Mouse (Mus musculus) regulatory T cell (primary cell): ENCODE measurements around the gene Ccdc188.

Experiments
- in situ Hi-C: fragments of 300-600 bp; cut with MboI, MseI; formaldehyde crosslinking; loops from one replicate; pipeline ENCODE4 v1.15.1; 2025; ENCODE audit warnings: high pct_unique_total_duplicates

Ccdc188 gene

DNA sequence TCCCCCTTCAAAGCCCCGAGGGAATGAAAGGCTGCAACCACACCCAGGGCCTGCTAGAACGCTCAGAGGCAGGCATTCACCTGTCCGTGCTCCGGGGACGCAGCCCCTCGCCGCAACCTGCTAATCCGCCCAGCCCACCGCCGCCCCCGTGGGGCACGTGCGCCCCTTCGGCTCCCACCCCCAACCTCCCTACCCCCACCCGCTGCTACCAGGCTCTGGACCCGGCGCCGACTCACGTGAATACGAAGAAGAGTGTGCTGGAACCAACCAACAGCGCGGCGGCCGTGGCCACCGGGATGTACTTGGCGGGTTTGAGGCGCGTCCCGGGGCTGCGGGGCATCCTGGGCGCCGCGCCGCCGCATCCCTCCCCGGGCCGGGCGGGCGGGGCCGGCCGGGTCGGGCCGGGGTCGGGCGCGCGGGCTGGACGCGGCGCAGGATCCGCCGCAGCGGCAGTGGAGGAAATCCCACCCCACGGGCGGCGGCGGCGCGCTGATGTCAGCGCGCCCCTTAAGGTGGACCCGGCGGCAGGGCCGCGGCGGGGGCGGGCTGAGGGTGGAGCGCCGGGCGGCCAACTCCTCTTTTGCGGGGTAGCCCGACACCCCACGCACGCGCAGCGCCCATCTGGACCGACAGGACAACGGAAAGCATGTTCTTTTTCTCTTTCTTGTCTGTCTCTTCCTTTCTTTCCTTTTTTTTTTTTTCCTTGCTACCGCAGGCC, 17.2 kb downstream of the Ccdc188 start, which contains the start of gene Zdhhc8:
Zdhhc8 (minus strand) TSS at position 466 of the 718 bp plus-strand sequence.
- in situ Hi-C loops: no loop called here

DNA sequence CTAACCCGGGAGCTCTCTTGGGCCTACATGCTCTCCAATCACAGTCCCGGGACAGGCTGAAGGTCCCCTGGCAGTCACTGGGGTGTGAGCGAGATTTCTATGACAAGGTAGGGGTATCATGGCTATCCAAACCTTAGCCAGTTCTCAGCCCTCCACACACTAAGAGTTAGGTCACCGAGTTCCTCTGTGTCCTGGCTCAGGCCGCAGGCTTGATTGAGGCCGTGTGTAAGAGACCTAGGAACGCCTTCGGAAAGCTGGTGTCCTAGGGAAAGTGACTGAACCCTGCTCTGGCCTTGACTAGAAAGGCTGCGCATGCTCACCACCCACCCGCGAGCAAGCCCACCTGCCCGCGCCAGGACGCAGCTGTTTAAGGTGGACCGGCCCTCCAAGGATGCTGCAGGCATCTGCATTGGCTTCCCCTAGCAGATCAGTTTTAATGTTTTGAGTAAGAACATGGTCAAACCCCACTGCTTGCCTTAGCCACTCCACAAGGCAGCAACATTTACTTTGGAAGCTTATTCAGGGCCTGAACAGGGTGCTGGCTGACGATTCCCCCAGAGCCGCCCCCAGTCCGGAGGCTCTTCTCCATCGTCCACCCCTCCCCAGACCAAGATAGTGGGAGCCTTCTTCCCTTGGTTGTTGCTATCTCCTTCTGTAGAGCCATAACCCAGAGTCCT, 17.8 kb downstream of the Ccdc188 start:
- in situ Hi-C loops: no loop called here

DNA sequence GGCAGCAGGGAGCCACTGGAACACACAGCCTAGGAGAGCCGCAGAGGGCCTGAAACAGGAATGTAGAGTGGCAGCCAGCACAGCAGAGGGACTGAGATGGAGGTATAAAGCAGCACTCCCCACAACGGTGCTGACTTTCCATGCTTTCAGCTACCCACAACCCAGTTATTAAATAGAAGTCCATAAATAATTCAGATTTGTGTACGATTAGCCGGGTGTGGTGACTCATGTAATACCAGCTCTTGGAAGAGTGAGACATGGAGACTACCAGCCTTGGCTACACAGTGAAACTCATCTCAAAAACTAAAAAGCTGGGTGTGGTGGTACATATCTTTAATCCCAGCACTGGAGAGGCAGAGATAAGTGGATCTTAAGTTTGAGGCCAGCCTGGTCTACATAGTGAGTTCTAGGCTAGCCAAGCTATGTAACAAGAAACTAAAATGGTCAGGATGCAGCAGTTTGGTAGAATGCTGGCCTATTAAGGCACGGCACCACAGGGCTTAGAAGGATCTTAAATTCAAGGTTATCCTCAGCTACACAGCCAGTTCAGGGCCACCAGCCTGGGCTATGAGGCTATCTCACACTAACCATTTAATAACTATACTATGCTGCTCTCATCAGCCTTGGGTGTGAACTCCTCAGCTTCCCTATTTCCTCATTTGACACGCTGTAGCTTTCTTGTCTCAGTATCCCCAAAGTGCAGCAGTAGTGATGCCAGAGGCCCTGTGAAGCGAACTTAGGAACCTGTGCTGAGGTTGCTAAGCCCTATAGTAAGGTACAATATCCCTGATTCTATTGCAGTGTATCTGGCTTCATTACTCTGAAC, 19.2 kb downstream of the Ccdc188 start:
- in situ Hi-C loops: no loop called here

DNA sequence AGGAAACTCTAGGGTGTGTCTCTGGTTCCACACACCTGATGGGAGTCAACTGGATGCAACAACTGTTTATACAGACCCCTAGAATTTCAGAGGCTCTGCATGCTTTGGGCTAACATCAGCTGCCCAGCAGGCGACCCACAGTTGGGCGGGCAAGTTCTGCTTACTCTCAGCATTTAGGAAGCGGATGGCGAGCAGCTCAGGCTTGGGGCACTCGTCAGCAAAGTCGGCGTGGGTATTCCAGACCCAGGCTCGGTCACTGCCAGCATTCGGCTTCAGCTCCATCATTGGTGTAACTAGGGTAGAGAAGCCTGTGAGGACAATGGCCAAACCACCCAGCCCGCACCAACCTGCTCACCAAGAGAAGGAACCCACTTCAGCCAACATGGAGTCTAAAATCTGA, 23.9 kb downstream of the Ccdc188 start:
- in situ Hi-C loops: loop anchor here (5.0 to 10.0 kb wide), 3 partner anchors 41 to 1099 kb away; partner anchors contain the start of genes Pi4ka, Snap29 and Ydjc

DNA sequence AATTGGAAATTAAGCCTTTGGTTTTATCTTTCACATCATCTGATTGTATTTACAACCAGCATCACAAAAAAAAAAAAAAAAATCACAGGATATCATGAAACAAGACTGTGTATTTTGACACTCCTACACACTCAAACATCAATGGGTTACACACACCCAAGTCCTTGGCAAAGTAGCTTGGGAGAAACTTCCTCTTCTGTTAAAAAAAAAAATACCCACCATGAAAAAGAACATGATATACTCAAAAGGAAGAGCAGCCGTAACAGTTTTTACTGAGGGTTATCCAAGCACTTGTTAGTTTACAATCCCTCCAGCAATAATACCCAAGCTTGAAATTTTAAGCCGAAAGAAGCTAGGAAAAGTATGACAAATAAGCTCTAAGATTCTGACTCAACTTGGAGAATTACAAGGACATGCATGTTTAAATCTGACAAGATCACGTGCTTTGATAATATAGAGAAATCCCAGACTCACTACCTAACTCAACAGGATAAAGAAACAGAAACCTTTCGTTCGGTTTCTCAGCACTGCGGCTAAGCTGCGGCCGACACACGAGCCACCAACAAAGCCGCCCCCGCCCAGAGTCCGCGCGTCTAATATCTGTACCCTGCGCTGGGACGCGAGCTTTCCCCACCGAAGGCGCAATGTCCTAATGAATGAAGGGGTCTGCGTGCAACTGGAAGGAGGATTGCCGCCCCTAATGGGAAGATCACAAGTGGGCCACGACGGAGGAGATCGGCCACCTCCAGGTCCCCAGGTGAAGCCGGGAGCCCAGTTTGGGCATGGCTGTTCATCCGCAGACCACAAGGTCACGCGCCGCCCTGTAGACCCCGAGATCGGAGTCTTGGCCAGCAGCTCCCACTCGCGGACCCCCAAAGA, 30.1 kb downstream of the Ccdc188 start:
- in situ Hi-C loops: loop anchor here (10.0 kb wide), 1 partner anchor 843 kb away; the partner anchor contains the start of genes Pi4ka and Snap29

DNA sequence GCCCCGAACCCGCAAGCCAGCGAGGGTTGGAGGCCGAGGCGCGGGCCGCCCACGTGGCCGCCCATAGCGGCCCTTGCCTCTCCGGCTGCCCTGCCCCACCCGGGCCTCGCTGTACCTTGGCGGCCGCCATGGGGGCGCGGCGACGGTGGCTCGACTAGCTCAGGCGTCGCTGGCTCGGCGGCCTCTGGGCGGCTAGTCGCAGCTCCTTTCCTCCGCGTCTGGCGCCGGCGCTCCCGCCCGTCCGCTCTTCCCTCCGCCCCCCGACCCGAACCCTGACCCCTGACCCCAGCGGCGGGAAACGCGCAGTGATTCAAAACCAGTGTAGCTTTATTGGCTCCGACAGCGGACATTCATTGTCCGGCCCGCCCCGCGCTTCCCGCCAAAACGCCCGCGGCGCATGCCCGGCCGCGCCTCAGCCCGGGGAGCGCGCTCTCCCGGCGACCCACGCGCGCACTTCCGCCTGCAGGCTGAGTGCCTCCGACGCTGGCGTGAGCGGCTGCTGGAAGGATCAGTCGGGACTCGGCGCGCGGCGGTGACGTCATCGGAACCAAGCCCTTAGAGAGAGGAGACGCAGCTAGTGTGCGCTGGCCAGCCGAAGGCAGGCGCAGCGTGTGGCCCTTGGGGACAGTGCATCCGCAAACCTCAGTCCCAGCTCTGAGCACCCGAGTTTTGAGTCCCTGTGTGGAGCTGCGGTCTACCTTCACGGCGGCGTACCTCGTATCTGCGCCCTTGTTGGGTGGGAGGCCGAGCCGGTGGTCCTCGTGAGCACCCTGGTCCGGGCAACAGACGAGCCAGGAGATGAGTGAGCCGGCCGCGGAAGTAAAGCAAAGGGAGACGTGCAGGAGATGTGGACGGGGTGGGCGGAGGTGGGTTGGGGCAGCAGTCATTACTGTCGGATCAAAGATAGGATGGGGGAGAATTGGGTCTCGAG, 31.0 kb downstream of the Ccdc188 start, which contains the start of the genes Trmt2a and Ranbp1:
Trmt2a (plus strand) TSS at position 247 of the 931 bp plus-strand sequence.
Ranbp1 (minus strand) TSS at position 300 of the 931 bp plus-strand sequence.
- in situ Hi-C loops: loop anchor here (10.0 kb wide), 1 partner anchor 844 kb away; the partner anchor contains the start of genes Pi4ka and Snap29

DNA sequence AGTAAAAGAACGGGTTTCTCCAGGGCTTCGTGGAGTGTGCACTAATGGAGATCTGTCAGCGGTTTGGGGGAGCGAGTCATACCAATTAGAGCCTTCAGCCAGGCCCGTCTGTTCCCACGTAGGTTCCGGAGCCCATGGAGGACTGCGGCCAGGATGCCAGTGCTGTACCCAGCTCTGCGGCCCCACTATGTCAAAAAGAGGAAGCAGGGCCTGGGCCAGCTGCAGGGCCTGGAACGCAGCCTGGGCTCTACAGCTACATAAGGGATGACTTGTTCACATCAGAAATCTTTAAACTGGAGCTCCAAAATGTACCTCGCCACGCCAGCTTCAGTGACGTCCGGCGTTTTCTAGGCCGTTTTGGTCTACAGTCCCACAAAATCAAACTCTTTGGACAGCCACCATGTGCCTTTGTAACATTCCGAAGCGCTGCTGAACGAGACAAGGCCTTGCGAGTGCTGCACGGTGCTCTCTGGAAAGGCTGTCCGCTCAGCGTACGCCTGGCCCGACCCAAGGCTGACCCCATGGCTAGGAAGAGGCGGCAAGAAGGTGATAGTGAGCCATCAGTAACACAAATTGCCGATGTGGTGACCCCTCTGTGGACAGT, 31.8 kb downstream of the Ccdc188 start:
- in situ Hi-C loops: loop anchor here (10.0 kb wide), 1 partner anchor 845 kb away; the partner anchor contains the start of genes Pi4ka and Snap29

DNA sequence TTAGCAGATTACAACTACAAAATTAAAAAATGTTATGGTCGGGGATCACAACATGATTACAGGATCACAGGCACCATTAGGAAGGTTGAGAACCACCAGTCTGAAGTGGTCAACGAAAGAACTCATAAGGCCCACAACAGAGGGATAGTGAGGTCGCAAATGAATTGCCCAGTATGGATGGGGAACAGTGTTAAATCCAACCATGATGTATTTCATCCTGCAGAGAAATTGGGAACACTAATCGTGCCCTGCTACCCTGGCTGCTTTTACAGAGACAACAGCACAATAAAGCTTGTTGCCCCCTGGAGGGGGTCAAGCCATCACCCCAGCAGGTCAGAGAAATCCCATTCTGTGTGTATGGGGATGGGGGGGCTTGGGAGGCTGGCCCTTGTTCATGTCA, 32.6 kb downstream of the Ccdc188 start:
- in situ Hi-C loops: no loop called here

DNA sequence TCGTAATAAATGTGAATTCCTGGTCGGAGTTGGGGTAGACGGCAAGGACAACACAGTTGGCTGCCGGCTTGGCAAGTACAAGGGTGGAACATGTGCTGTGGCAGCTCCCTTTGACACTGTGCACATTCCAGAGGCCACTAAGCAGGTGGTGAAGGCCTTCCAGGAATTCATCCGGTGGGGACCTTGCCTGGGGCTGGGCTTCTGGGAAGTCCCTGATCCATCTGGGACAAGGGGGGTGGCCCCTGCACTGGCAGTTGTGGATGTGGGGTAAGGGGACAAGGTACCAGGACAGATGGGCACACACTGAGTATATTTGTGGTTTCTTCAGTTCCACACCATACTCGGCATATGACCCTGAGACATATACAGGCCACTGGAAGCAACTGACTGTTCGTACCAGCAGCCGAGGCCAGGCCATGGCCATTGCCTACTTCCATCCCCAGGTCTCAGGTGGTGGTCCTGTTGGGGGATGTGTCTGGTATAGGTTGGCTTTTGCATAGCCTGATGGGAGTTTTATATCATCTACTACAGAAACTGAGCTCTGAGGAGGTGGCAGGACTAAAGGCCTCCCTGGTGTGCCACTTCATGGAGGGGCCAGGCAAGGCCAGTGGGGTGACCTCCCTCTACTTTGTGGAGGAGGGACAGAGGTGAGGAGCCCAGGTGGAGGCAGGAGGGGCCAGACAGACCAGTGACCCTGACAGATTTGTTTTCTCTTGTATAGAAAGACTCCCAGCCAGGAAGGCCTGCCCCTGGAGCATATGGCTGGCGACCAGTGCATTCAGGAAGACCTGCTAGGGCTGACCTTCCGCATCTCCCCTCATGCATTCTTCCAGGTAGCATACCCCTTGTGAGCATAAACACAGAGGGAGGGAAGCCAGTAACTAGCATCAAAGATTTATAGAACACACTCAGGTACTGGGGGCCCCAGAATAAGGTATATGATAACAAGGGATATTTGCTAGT, 33.4 kb downstream of the Ccdc188 start:
- in situ Hi-C loops: no loop called here

DNA sequence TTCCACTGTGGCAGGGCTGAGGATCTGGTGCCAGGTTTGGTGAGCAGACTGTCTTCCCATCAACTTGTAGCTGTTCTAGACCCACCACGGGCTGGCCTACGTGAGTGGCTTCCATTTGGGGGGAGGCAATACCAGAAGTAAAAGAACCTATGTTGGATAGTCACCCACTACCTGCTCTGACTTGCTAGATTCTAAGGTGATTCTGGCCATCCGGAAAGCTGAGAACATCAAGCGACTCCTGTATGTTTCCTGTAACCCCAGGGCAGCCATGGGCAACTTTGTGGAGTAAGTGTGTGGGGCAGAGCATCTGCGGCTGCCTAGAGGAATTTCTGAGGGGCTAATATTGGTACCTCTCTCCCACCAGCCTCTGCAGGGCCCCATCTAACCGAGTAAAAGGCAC, 35.1 kb downstream of the Ccdc188 start:
- in situ Hi-C loops: no loop called here

DNA sequence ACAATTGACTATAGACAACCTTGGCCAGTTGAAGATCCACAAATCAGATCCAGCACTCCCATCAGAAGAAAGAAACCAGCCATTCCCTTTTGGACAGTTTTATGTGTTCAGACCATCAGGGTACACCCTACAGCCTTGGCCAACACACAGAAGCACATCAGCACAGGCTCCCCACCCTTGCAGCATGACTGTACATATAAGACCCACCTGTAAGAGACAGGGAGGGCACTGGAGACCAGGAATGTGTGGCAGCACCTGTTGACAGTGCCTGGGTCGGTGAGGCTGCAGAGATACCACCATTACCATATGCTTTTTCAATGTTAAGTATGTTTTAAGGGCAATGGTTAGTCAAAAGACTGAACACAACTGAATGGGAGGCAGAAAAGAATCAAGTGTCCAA, 36.2 kb downstream of the Ccdc188 start:
- in situ Hi-C loops: no loop called here

DNA sequence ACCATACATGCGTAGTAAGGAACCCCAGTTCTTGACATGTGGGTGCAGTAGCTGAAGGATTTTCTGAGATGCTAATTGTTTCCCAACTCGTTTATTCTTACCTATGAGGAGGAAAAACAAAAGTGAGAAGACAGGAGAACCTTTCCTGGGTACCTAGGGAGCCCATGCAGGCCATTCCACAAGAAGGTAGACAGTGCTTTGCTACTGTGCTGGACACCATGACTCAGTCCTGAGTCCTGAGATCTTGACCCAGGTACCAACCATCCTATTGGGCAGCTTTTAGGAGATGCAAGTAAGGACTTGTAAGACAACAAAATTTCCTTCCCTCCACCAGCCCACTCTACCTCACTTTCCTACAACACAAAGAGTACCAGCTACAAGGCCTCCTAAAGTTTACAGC, 40.5 kb downstream of the Ccdc188 start, which contains the start of gene Gm49776:
Gm49776 (minus strand) TSS at position 101 of the 400 bp plus-strand sequence.
- in situ Hi-C loops: no loop called here

DNA sequence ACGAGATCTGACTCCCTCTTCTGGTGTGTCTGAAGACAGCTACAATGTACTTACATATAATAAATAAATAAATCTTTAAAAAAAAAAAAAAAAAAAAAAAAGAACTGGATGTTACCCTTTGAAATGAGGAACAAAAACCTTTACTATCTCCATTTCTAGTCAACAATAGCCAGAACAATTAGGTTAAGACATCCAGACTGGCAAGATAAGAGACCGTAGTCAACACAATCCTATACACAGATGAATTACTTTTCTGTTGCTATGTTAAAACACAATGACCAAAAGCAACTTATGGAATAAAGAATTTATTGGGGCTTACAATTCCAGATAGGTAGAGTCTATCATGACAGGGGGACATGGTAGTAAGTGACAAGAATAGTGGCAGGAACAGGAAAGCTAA, 47.3 kb downstream of the Ccdc188 start:
- in situ Hi-C loops: no loop called here

DNA sequence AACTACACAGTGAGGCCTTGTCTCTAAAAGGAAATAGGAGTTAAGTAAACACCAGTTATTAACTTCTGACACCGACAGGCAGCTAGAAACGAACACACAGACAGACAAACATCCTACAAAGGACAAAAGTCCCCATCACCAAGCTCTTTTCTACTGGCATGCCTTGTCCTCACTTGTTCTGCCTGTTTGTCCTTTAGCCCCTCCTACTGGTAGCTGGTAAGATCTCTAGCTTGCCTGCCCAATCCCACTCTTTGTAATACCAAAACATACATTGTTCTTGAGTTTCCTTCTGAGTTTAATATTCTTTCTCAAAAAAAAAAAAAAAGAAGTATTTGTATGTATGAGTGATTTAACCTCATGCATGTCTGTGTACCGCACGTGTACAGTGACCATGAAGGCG, 50.5 kb downstream of the Ccdc188 start:
- in situ Hi-C loops: no loop called here
